8 mouse cellular contexts compared by ENCODE assay signal in genomic region chr5:134637820-134638367, GRCm38 (mm10). TPM values are rescaled to one million over a fixed set of nuclear protein-coding genes. Genes with fewer than 3 reads are reported as not detected.
DNase-seq lines count a peak whose midpoint lies in the region; ATAC-seq and TF ChIP-seq lines count a peak whose summit lies in the region.

No protein-coding gene starts in this region.

- peaks cover 7% of the 10 kb centered on the region for H3K4me1 ChIP-seq in kidney, adult 2 months (ENCODE audit: control insufficient read depth, insufficient read depth, low read length)
- H3K4me1 ChIP-seq in bone marrow, adult 2 months (ENCODE audit: control insufficient read depth, insufficient read depth, low read length) = no peaks in the 10 kb centered on the region; the same call in 1 of the 2 replicates
- peaks cover 15% of the 10 kb centered on the region for H3K4me1 ChIP-seq in midbrain, embryonic 16.5 days (ENCODE audit: control insufficient read depth, insufficient read depth, low read length)

- WGBS in kidney, adult 2 months = 4% methylated on average over 5 of the region's 5 CpGs
- 3% methylated on average over 5 of the region's 5 CpGs for WGBS in bone marrow, adult 2 months
- WGBS in midbrain, embryonic 16.5 days = 34% methylated on average over 5 of the region's 5 CpGs

- no peaks in the 10 kb centered on the region for H3K9me3 ChIP-seq in midbrain, embryonic 16.5 days (replicated peaks; ENCODE audit: control insufficient read depth, low read length, poor library complexity, severe bottlenecking)

- H3K4me2 ChIP-seq in midbrain, embryonic 16.5 days (ENCODE audit: low read length) = peak overlapping the region; percentile 94

- H3K36me3 ChIP-seq in kidney, adult 2 months (ENCODE audit: control insufficient read depth, insufficient read depth, low read length) = peaks cover 3% of the 10 kb centered on the region; the same call in 1 of the 2 replicates
- H3K36me3 ChIP-seq in midbrain, embryonic 16.5 days (ENCODE audit: control insufficient read depth, insufficient read depth, low read length) = 0 out of 2 replicates have a peak, but pooled peaks cover 4% of the 10 kb centered on the region

- H3K4me3 ChIP-seq in kidney, adult 2 months (ENCODE audit: insufficient read depth, low read depth, low read length) = peak overlapping the region; percentile 73
- peak overlapping the region; percentile 21 for H3K4me3 ChIP-seq in bone marrow, adult 2 months (replicated peaks; ENCODE audit: control insufficient read depth, low read depth, low read length)
- H3K4me3 ChIP-seq in midbrain, embryonic 16.5 days (ENCODE audit: low read depth, low read length) = peak overlapping the region; percentile 96

- TF ChIP-seq POLR2A in kidney, adult 2 months (IDR thresholded peaks at IDR 0.05; ENCODE audit: low read depth, low read length) = no peak
- TF ChIP-seq POLR2A in bone marrow, adult 2 months (IDR thresholded peaks at IDR 0.05; ENCODE audit: borderline replicate concordance, control insufficient read depth, low read depth, low read length) = no peak

- DNase-seq in kidney, adult 2 months = no peak
- no peak for DNase-seq in kidney, postnatal 10 days
- DNase-seq in induced T-regulatory cell, adult 2 months (ENCODE audit: low read depth) = peak; percentile 40
- no peak for DNase-seq in gastrocnemius, postnatal 10 days
- DNase-seq in cerebellum, postnatal 14 days = no peak
- DNase-seq in layer of hippocampus, adult 11-12 months (ENCODE audit: low spot score) = no peak

- peak overlapping the region; percentile 99 for H3K9ac ChIP-seq in midbrain, embryonic 16.5 days (ENCODE audit: low read depth, low read length)

- H3K27me3 ChIP-seq in kidney, adult 2 months (replicated peaks; ENCODE audit: control insufficient read depth, insufficient read depth, low read length) = no peaks in the 10 kb centered on the region
- H3K27me3 ChIP-seq in midbrain, embryonic 16.5 days (ENCODE audit: control insufficient read depth, insufficient read depth, low read depth, low read length) = no peaks in the 10 kb centered on the region

- TF ChIP-seq CTCF in kidney, adult 2 months (conservative IDR thresholded peaks at IDR 0.05; ENCODE audit: insufficient read depth, insufficient read length, low read depth, low read length) = no peak
- no peak for TF ChIP-seq CTCF in bone marrow, adult 2 months (IDR thresholded peaks at IDR 0.05; ENCODE audit: control insufficient read depth, insufficient read depth, low read length)

- H3K27ac ChIP-seq in kidney, adult 2 months (ENCODE audit: insufficient read depth, low read depth, low read length) = no peak overlapping the region
- H3K27ac ChIP-seq in bone marrow, adult 2 months (ENCODE audit: control insufficient read depth, insufficient read depth, low read depth, low read length, poor library complexity) = no peak overlapping the region
- peak overlapping the region; percentile 95 for H3K27ac ChIP-seq in midbrain, embryonic 16.5 days (ENCODE audit: low read length)

- no peak for ATAC-seq in midbrain, embryonic 16.5 days

RNA-seq across cellular contexts. Expression of gene Eif4h, which starts 1.4 kb away (rescaled TPM):
- 192 and 218 TPM in 2 replicates for polyA plus RNA-seq in kidney, adult 2 months (2012; rRNA removed)
- polyA plus RNA-seq in bone marrow, adult 2 months (2011; ENCODE audit: insufficient read depth, insufficient read length, low replicate concordance, missing spikeins) = 90.3 and 101 TPM in 2 replicates
- 321 and 329 TPM in 2 replicates for polyA plus RNA-seq in midbrain, embryonic 16.5 days (2015; fragmentation: Nextera tagmentation; extraction: Ambion mirVana)
- 100 to 1,000 TPM; 151 to 159 TPM for total RNA-seq in gastrocnemius, postnatal 10 days (2021)

RNA-seq across cellular contexts. Expression of gene Lat2, which starts 23.1 kb away (rescaled TPM):
- 1.8 and 3.3 TPM in 2 replicates for polyA plus RNA-seq in kidney, adult 2 months (2012; rRNA removed)
- polyA plus RNA-seq in bone marrow, adult 2 months (2011; ENCODE audit: insufficient read depth, insufficient read length, low replicate concordance, missing spikeins) = 29.7 and 70.2 TPM in 2 replicates
- 2.4 and 2.7 TPM in 2 replicates for polyA plus RNA-seq in midbrain, embryonic 16.5 days (2015; fragmentation: Nextera tagmentation; extraction: Ambion mirVana)
- total RNA-seq in gastrocnemius, postnatal 10 days (2021) = 1 to 10 TPM; 1.8 to 3.2 TPM

RNA-seq across cellular contexts. Expression of gene Limk1, which starts 50.5 kb away (rescaled TPM):
- polyA plus RNA-seq in kidney, adult 2 months (2012; rRNA removed) = 7.3 and 7.9 TPM in 2 replicates
- 5.9 and 8.6 TPM in 2 replicates for polyA plus RNA-seq in bone marrow, adult 2 months (2011; ENCODE audit: insufficient read depth, insufficient read length, low replicate concordance, missing spikeins)
- polyA plus RNA-seq in midbrain, embryonic 16.5 days (2015; fragmentation: Nextera tagmentation; extraction: Ambion mirVana) = 17.8 and 20.1 TPM in 2 replicates
- 10 to 100 TPM in 1 of 2 experiments, 1 to 10 TPM in 1; 8.4 to 11.4 TPM for total RNA-seq in gastrocnemius, postnatal 10 days (2021)

RNA-seq across cellular contexts. Expression of gene Rfc2, which starts 56.7 kb away (rescaled TPM):
- polyA plus RNA-seq in kidney, adult 2 months (2012; rRNA removed) = 65.5 and 76.4 TPM in 2 replicates
- 158 and 241 TPM in 2 replicates for polyA plus RNA-seq in bone marrow, adult 2 months (2011; ENCODE audit: insufficient read depth, insufficient read length, low replicate concordance, missing spikeins)
- polyA plus RNA-seq in midbrain, embryonic 16.5 days (2015; fragmentation: Nextera tagmentation; extraction: Ambion mirVana) = 179 and 186 TPM in 2 replicates
- 10 to 100 TPM; 18.8 to 25.7 TPM for total RNA-seq in gastrocnemius, postnatal 10 days (2021)

Comparison
In these comparisons a context has a peak if more than half of its experiments do, and no peak if none do; other contexts are left out.
1. H3K4me3 ChIP-seq: peak in every context shown above with its lines; median percentile 96 in midbrain, embryonic 16.5 days; 73 in kidney, adult 2 months; 21 in bone marrow, adult 2 months.